Mouse (Mus musculus): ENCODE measurements at regions not wholly inside any gene's neighbourhood (a gene's known extent, or its start where the extent isn't known, plus 50 kb on each side); places are given as distances from the start of the nearest gene placed in this dataset.
A peak's percentile ranks its signal among the peaks of the same experiment; 100 is the strongest.

- DNase-seq (ENCODE audit: low read depth, low spot score) = no peak
These were observed 105.0 kb upstream of the Parp11 start for GRCm38 (mm10) chr6:127341604-127342003.

- DNase-seq (ENCODE audit: low read depth, low spot score) = no peak
These were observed 97.8 kb upstream of the Parp11 start for GRCm38 (mm10) chr6:127348770-127349409.

- DNase-seq (ENCODE audit: low read depth, low spot score) = no peak
These were observed 97.0 kb upstream of the Parp11 start for GRCm38 (mm10) chr6:127349479-127350110.

- no peak for DNase-seq (ENCODE audit: low read depth, low spot score)
These were observed 94.9 kb upstream of the Parp11 start for GRCm38 (mm10) chr6:127351691-127352090.

GRCm38 (mm10) chr6:127355112-127355511 is 91.5 kb upstream of the Parp11 start:
- DNase-seq (ENCODE audit: low read depth, low spot score) = no peak

- no peak for DNase-seq (ENCODE audit: low read depth, low spot score)
These were observed 90.2 kb upstream of the Parp11 start for GRCm38 (mm10) chr6:127356442-127356841.

GRCm38 (mm10) chr6:127358805-127359204 is 87.8 kb upstream of the Parp11 start:
- no peak for DNase-seq (ENCODE audit: low read depth, low spot score)

GRCm38 (mm10) chr6:127359391-127359874 is 87.2 kb upstream of the Parp11 start:
- peak; percentile 91 for DNase-seq (ENCODE audit: low read depth, low spot score)

GRCm38 (mm10) chr6:127362166-127362565 is 84.5 kb upstream of the Parp11 start:
- no peak for DNase-seq (ENCODE audit: low read depth, low spot score)

- no peak for DNase-seq (ENCODE audit: low read depth, low spot score)
These were observed 83.5 kb upstream of the Parp11 start for GRCm38 (mm10) chr6:127362966-127363752.

- no peak for DNase-seq (ENCODE audit: low read depth, low spot score)
These were observed 82.6 kb upstream of the Parp11 start for GRCm38 (mm10) chr6:127363871-127364590.

- no peak for DNase-seq (ENCODE audit: low read depth, low spot score)
These were observed 82.0 kb upstream of the Parp11 start for GRCm38 (mm10) chr6:127364591-127365187.

- peak; percentile 43 for DNase-seq (ENCODE audit: low read depth, low spot score)
These were observed 81.4 kb upstream of the Parp11 start for GRCm38 (mm10) chr6:127365246-127365645.

- DNase-seq (ENCODE audit: low read depth, low spot score) = no peak
These were observed 81.0 kb upstream of the Parp11 start for GRCm38 (mm10) chr6:127365651-127366050.

GRCm38 (mm10) chr6:127373052-127373451 is 73.6 kb upstream of the Parp11 start:
- peak; percentile 33 for DNase-seq (ENCODE audit: low read depth, low spot score)

- DNase-seq (ENCODE audit: low read depth, low spot score) = no peak
These were observed 72.7 kb upstream of the Parp11 start for GRCm38 (mm10) chr6:127373797-127374463.

- DNase-seq (ENCODE audit: low read depth, low spot score) = no peak
These were observed 72.0 kb upstream of the Parp11 start for GRCm38 (mm10) chr6:127374464-127375143.

GRCm38 (mm10) chr6:127375144-127375529 is 71.5 kb upstream of the Parp11 start:
- no peak for DNase-seq (ENCODE audit: low read depth, low spot score)

GRCm38 (mm10) chr6:127375711-127376199 is 70.9 kb upstream of the Parp11 start:
- no peak for DNase-seq (ENCODE audit: low read depth, low spot score)

GRCm38 (mm10) chr6:127378701-127379100 is 67.9 kb upstream of the Parp11 start:
- DNase-seq (ENCODE audit: low read depth, low spot score) = no peak

Data from CD4-positive, CD25-positive, alpha-beta regulatory T cell, adult 2 months (primary cell).